Mouse (Mus musculus): Measurements from ENCODE around the gene Magi1. TPM values are rescaled to one million over a fixed set of nuclear protein-coding genes. Genes with fewer than 3 reads are reported as not detected.

The Magi1 gene
- polyA plus RNA-seq, 1 experiment from 2014 or later, result 7.0 TPM

DNA sequence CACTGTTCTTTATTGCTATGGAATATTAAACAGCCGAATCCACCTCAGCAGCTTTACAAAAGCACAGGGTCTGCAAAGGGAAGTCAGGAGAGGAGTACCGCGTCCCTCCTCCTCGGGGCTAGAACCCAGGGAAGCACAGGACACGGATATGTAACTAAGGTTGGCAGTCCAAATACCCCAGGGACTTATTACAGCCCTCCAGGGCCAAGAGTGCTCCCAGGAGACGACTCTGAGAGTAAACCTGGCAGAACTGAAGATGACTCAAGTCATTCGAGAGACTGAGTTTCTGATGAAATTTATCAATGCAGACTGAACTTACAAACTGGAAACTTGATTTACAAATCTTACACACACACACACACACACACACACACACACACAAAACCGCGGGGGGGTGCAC is 130.8 kb downstream of the Magi1 start:
- ATAC-seq (ENCODE audit: low FRiP score, low TSS enrichment), result no peak
- 79% methylated on average over 9 of the region's 9 CpGs for WGBS
- H3K27ac ChIP-seq (ENCODE audit: low read length), result no peak overlapping the region
- no peaks in the 10 kb centered on the region for H3K27me3 ChIP-seq (ENCODE audit: insufficient read depth, low read length)
- no peaks in the 10 kb centered on the region for H3K9me3 ChIP-seq (ENCODE audit: low read length)
- no peak overlapping the region for H3K9ac ChIP-seq (replicated peaks; ENCODE audit: low read length)
- H3K4me1 ChIP-seq (ENCODE audit: insufficient read depth, low read length), result peaks cover 16% of the 10 kb centered on the region
- H3K4me3 ChIP-seq (ENCODE audit: low read length), result no peak overlapping the region
- H3K36me3 ChIP-seq (ENCODE audit: insufficient read depth, low read length), result no peaks in the 10 kb centered on the region
- no peak overlapping the region for H3K4me2 ChIP-seq (replicated peaks; ENCODE audit: low read depth, low read length)

DNA sequence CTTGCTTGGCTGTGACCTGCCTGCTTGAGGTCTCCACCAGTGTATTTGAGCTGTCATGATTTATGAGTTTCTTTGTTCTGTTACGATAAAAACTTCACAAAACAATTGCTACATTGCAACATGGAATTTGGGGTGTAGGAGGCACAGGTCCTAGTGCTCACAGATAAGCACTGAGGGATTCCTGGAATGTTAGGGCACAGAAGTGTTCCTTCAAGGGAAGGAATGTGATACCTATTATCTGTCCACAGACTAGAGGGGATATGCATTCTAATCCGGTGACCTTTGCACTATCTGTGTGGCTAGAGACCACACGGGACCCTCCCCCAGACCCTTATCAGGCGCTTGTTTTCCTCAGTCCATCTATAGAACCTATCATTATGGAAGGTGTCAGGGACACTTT is 132.8 kb downstream of the Magi1 start:
- Histone ChIP-seq H3K4me1 (ENCODE audit: insufficient read depth, low read length) (peaks cover 11% of the 10 kb centered on the region), H3K4me3 (ENCODE audit: low read length) (no peak overlapping the region), H3K9me3 (ENCODE audit: low read length) (no peaks in the 10 kb centered on the region), H3K9ac (replicated peaks; ENCODE audit: low read length) (no peak overlapping the region), H3K36me3 (ENCODE audit: insufficient read depth, low read length) (no peaks in the 10 kb centered on the region), H3K27me3 (ENCODE audit: insufficient read depth, low read length) (no peaks in the 10 kb centered on the region), H3K27ac (ENCODE audit: low read length) (no peak overlapping the region), H3K4me2 (replicated peaks; ENCODE audit: low read depth, low read length) (no peak overlapping the region)
- ATAC-seq (ENCODE audit: low FRiP score, low TSS enrichment), result no peak
- 32% methylated on average over 4 of the region's 4 CpGs for WGBS

GRCm38 (mm10) chr6:94149800-94150199 is 133.9 kb downstream of the Magi1 start:
- ATAC-seq (ENCODE audit: low FRiP score, low TSS enrichment), result no peak
- Histone ChIP-seq H3K9me3 (ENCODE audit: low read length) (no peaks in the 10 kb centered on the region), H3K27ac (ENCODE audit: low read length) (no peak overlapping the region), H3K4me1 (ENCODE audit: insufficient read depth, low read length) (peaks cover 11% of the 10 kb centered on the region), H3K4me2 (replicated peaks; ENCODE audit: low read depth, low read length) (no peak overlapping the region), H3K4me3 (ENCODE audit: low read length) (no peak overlapping the region), H3K36me3 (ENCODE audit: insufficient read depth, low read length) (no peaks in the 10 kb centered on the region), H3K9ac (replicated peaks; ENCODE audit: low read length) (no peak overlapping the region), H3K27me3 (ENCODE audit: insufficient read depth, low read length) (no peaks in the 10 kb centered on the region)
- WGBS, result 60% methylated on average over 2 of the region's 2 CpGs

DNA sequence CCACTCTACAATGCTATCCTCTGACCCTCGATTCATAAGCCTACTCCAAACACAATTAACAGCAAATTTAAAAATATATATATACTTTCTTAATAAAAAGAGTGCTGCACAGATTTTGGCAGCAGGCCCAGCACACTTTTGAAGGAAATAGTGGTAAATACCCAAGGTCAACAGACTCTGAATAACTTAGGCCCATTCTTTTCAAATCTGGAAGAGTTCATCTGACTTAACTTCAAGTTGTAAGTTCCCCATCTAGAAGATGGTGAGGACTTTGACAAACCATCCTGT is 137.6 kb downstream of the Magi1 start:
- no peak overlapping the region for H3K9ac ChIP-seq (replicated peaks; ENCODE audit: low read length)
- 39% methylated on average over 1 of the region's 1 CpGs for WGBS
- H3K9me3 ChIP-seq (ENCODE audit: low read length), result no peaks in the 10 kb centered on the region

DNA sequence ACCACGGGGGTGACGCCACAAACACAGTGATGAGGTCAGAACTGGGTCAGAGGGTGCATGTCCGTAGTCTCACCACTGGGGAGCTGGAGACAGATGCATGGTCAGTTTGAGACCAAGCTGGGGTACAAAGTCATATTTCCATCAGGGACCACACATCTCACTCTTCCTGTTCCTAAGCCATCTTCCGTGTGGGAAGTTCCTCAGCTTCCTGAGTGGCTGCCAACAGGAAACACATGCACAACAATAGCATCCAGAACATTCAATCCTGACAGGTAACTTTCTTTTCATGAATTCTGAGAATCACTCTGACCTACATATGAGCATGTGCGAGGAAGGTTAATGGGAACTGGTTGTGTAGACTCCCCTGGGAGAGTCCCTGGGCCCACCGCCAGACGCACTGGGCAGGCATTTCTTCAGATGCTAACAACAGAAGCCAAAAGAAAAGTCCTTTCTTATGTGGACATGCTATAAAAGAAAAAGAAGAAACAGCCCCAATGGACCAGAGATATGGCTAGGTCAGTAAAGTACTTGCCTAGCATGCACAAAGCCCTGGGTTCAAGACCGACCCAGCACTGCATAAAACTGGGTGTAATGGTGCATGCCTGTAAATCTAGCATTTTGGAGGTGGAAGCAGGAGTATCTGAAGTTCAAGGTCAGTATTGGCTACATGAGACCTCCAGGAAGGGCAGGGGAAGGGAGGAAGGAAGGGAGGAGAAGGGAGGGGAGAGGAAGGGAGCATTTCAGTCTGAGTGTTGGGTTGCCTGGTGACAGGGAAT is 138.1 kb downstream of the Magi1 start:
- no peak overlapping the region for H3K4me3 ChIP-seq (ENCODE audit: low read length)
- 72% methylated on average over 8 of the region's 8 CpGs for WGBS
- no peaks in the 10 kb centered on the region for H3K9me3 ChIP-seq (ENCODE audit: low read length)
- H3K27ac ChIP-seq (ENCODE audit: low read length), result peak overlapping the region; percentile 23; the same call in 1 of the 2 replicates
- H3K9ac ChIP-seq (replicated peaks; ENCODE audit: low read length), result no peak overlapping the region
- no peak overlapping the region for H3K4me2 ChIP-seq (replicated peaks; ENCODE audit: low read depth, low read length)
- H3K4me1 ChIP-seq (ENCODE audit: insufficient read depth, low read length), result peaks cover 9% of the 10 kb centered on the region; the same call in 1 of the 2 replicates
- no peaks in the 10 kb centered on the region for H3K27me3 ChIP-seq (ENCODE audit: insufficient read depth, low read length)
- ATAC-seq (ENCODE audit: low FRiP score, low TSS enrichment), result peak; percentile 61; the same call in 1 of the 2 replicates
- H3K36me3 ChIP-seq (ENCODE audit: insufficient read depth, low read length), result no peaks in the 10 kb centered on the region

More for the DNA sequence above, 137.6 kb downstream of the Magi1 start:
- H3K27me3 ChIP-seq (ENCODE audit: insufficient read depth, low read length), result no peaks in the 10 kb centered on the region
- no peaks in the 10 kb centered on the region for H3K36me3 ChIP-seq (ENCODE audit: insufficient read depth, low read length)
- H3K4me2 ChIP-seq (replicated peaks; ENCODE audit: low read depth, low read length), result no peak overlapping the region
- ATAC-seq (ENCODE audit: low FRiP score, low TSS enrichment), result no peak
- no peak overlapping the region for H3K27ac ChIP-seq (ENCODE audit: low read length)
- peaks cover 15% of the 10 kb centered on the region for H3K4me1 ChIP-seq (ENCODE audit: insufficient read depth, low read length)
- no peak overlapping the region for H3K4me3 ChIP-seq (ENCODE audit: low read length)

GRCm38 (mm10) chr6:94142493-94142892 is 141.2 kb downstream of the Magi1 start:
- no peak overlapping the region for H3K27ac ChIP-seq (ENCODE audit: low read length)
- H3K36me3 ChIP-seq (ENCODE audit: insufficient read depth, low read length), result no peaks in the 10 kb centered on the region
- no peak overlapping the region for H3K4me3 ChIP-seq (ENCODE audit: low read length)
- 0 out of 2 replicates have a peak, but pooled peaks cover 3% of the 10 kb centered on the region for H3K4me1 ChIP-seq (ENCODE audit: insufficient read depth, low read length)
- 96% methylated on average over 2 of the region's 2 CpGs for WGBS
- H3K4me2 ChIP-seq (replicated peaks; ENCODE audit: low read depth, low read length), result no peak overlapping the region
- H3K9me3 ChIP-seq (ENCODE audit: low read length), result no peaks in the 10 kb centered on the region
- H3K9ac ChIP-seq (replicated peaks; ENCODE audit: low read length), result no peak overlapping the region
- no peaks in the 10 kb centered on the region for H3K27me3 ChIP-seq (ENCODE audit: insufficient read depth, low read length)
- no peak for ATAC-seq (ENCODE audit: low FRiP score, low TSS enrichment)

DNA sequence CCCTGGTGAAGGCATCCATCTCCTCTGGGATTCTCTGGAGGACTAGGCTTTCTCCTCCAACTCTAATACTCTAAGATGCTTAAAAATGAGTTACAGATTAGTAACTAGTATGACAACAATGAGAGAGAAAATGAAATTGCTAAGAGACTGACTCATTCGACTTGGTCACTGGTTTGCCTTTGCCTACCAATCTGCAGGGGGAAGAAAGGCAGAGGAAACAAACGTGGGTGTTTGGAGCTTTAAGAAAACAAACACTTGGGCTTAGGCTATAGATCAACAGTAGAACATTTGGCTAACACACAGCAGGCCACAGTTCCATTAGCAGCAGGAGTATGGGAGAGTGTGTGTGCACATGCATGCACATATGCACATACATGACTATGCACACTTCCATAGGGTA is 142.2 kb downstream of the Magi1 start:
- H3K9me3 ChIP-seq (ENCODE audit: low read length), result no peaks in the 10 kb centered on the region
- H3K27ac ChIP-seq (ENCODE audit: low read length), result no peak overlapping the region
- H3K4me2 ChIP-seq (replicated peaks; ENCODE audit: low read depth, low read length), result no peak overlapping the region
- no peak overlapping the region for H3K4me3 ChIP-seq (ENCODE audit: low read length)
- peaks cover 12% of the 10 kb centered on the region; the same call in 1 of the 2 replicates for H3K4me1 ChIP-seq (ENCODE audit: insufficient read depth, low read length)
- 31% methylated on average over 2 of the region's 2 CpGs for WGBS
- no peak for ATAC-seq (ENCODE audit: low FRiP score, low TSS enrichment)
- H3K36me3 ChIP-seq (ENCODE audit: insufficient read depth, low read length), result no peaks in the 10 kb centered on the region
- H3K27me3 ChIP-seq (ENCODE audit: insufficient read depth, low read length), result no peaks in the 10 kb centered on the region
- H3K9ac ChIP-seq (replicated peaks; ENCODE audit: low read length), result no peak overlapping the region

DNA sequence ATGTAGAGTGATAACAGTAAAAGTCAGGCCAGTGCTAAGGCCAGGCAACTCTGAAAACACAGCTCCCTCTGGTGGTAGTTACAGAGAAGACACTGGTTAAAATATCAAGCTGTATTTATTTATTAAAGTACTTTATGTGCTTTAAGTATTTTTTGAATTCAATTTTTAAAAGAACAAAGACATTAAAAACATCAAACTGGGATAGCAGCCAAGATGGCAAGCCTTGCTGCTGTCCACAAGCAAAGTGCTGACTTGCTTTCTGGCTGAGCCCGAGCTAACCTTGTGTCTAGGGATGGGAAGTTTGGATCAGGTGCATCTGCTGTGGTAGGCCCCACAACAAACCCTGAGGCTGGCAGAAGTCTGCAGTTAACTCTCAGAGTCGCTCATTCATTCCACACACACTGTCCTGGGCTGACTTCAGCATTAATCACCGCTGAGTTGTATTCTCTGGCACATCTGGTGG is 143.7 kb downstream of the Magi1 start:
- ATAC-seq (ENCODE audit: low FRiP score, low TSS enrichment), result no peak
- no peaks in the 10 kb centered on the region for H3K9me3 ChIP-seq (ENCODE audit: low read length)
- H3K4me3 ChIP-seq (ENCODE audit: low read length), result no peak overlapping the region
- no peak overlapping the region for H3K4me2 ChIP-seq (replicated peaks; ENCODE audit: low read depth, low read length)
- no peak overlapping the region for H3K27ac ChIP-seq (ENCODE audit: low read length)
- peaks cover 13% of the 10 kb centered on the region; the same call in 1 of the 2 replicates for H3K4me1 ChIP-seq (ENCODE audit: insufficient read depth, low read length)
- no peak overlapping the region for H3K9ac ChIP-seq (replicated peaks; ENCODE audit: low read length)
- H3K36me3 ChIP-seq (ENCODE audit: insufficient read depth, low read length), result no peaks in the 10 kb centered on the region
- 80% methylated on average over 3 of the region's 3 CpGs for WGBS
- no peaks in the 10 kb centered on the region for H3K27me3 ChIP-seq (ENCODE audit: insufficient read depth, low read length)

GRCm38 (mm10) chr6:94136693-94137092 is 147.0 kb downstream of the Magi1 start:
- H3K4me2 ChIP-seq (replicated peaks; ENCODE audit: low read depth, low read length), result no peak overlapping the region
- H3K36me3 ChIP-seq (ENCODE audit: insufficient read depth, low read length), result no peaks in the 10 kb centered on the region
- H3K27me3 ChIP-seq (ENCODE audit: insufficient read depth, low read length), result no peaks in the 10 kb centered on the region
- peaks cover 13% of the 10 kb centered on the region; the same call in 1 of the 2 replicates for H3K4me1 ChIP-seq (ENCODE audit: insufficient read depth, low read length)
- no peak overlapping the region for H3K9ac ChIP-seq (replicated peaks; ENCODE audit: low read length)
- H3K9me3 ChIP-seq (ENCODE audit: low read length), result no peaks in the 10 kb centered on the region
- H3K4me3 ChIP-seq (ENCODE audit: low read length), result no peak overlapping the region
- peak; percentile 54; the same call in 1 of the 2 replicates for ATAC-seq (ENCODE audit: low FRiP score, low TSS enrichment)
- 61% methylated on average over 3 of the region's 3 CpGs for WGBS
- H3K27ac ChIP-seq (ENCODE audit: low read length), result no peak overlapping the region

- Histone ChIP-seq H3K4me3 (ENCODE audit: low read length) (no peak overlapping the region), H3K9ac (replicated peaks; ENCODE audit: low read length) (no peak overlapping the region), H3K9me3 (ENCODE audit: low read length) (no peaks in the 10 kb centered on the region), H3K36me3 (ENCODE audit: insufficient read depth, low read length) (no peaks in the 10 kb centered on the region), H3K27me3 (ENCODE audit: insufficient read depth, low read length) (no peaks in the 10 kb centered on the region), H3K4me1 (ENCODE audit: insufficient read depth, low read length) (peaks cover 15% of the 10 kb centered on the region), H3K27ac (ENCODE audit: low read length) (no peak overlapping the region), H3K4me2 (replicated peaks; ENCODE audit: low read depth, low read length) (no peak overlapping the region)
- no peak for ATAC-seq (ENCODE audit: low FRiP score, low TSS enrichment)
- 88% methylated on average over 5 of the region's 5 CpGs for WGBS
Measured at GRCm38 (mm10) chr6:94134159-94134558, 149.6 kb downstream of the Magi1 start.

Measured in kidney, embryonic 16.5 days (tissue).